32 mouse cellular contexts compared by ENCODE assay signal in the genomic region with DNA sequence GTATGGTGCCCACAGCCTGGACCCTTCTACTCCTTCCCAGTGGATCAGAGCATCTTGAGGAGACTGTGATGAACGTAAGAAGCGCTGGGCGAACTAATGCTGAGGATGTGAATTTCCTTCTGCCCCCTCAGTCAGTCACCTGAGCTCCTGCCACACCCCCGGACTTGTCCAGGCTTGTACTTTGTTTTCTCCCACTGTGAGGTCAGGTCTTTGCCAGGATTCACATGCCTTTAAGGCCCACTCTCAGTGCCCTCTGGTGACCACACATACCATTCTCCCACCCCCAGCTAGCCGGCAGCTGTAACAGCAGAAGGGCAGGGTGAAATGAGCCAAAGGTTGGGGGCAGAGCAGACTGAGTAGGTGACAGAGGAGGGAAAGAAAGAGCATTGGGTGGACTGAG. TPM values are rescaled to one million over a fixed set of nuclear protein-coding genes. Genes with fewer than 3 reads are reported as not detected.
DNase-seq lines count a peak whose midpoint lies in the region; ATAC-seq and TF ChIP-seq lines count a peak whose summit lies in the region.
"Had no signal": no experiment of that assay in that cellular context is flagged by ENCODE, and none has a peak within 500 bp of the region (broad histone marks: within the 10 kb centered on the region; RNA-seq: fewer than 3 reads in every experiment).

No protein-coding gene starts in this region.

- no peak overlapping the region for H3K4me2 ChIP-seq in hindbrain, embryonic 12.5 days (replicated peaks)
- H3K4me2 ChIP-seq: embryonic facial prominence, embryonic 12.5 days; embryonic facial prominence, embryonic 15.5 days; forebrain, embryonic 13.5 days; heart, embryonic 13.5 days; hindbrain, embryonic 13.5 days; intestine, embryonic 15.5 days had no signal

- WGBS in hindbrain, embryonic 10.5 days = 77% methylated on average over 5 of the region's 5 CpGs
- 78% methylated on average over 5 of the region's 5 CpGs for WGBS in hindbrain, embryonic 12.5 days
- 67% methylated on average over 5 of the region's 5 CpGs for WGBS in embryonic facial prominence, embryonic 10.5 days

- TF ChIP-seq CTCF in ES-Bruce4 (IDR thresholded peaks at IDR 0.05; ENCODE audit: low read depth, low read length) = no peak

- TF ChIP-seq EP300 in ES-Bruce4 (IDR thresholded peaks at IDR 0.05; ENCODE audit: insufficient read depth, low read depth, low read length) = peak; percentile 87

- no peak for ATAC-seq in hindbrain, embryonic 12.5 days (ENCODE audit: low FRiP score)
- ATAC-seq: forebrain, embryonic 13.5 days; forebrain, embryonic 16.5 days; hindbrain, embryonic 16.5 days; intestine, embryonic 15.5 days had no signal

- TF ChIP-seq POLR2A in ES-Bruce4 (IDR thresholded peaks at IDR 0.05; ENCODE audit: insufficient read depth, low read length) = no peak

- H3K36me3 ChIP-seq in hindbrain, embryonic 10.5 days = peaks cover 14% of the 10 kb centered on the region
- peaks cover 5% of the 10 kb centered on the region; the same call in 1 of the 2 replicates for H3K36me3 ChIP-seq in hindbrain, embryonic 12.5 days
- no peaks in the 10 kb centered on the region for H3K36me3 ChIP-seq in ES-Bruce4 (ENCODE audit: control insufficient read depth, insufficient read depth, low read length, poor library complexity, severe bottlenecking)
- peaks cover 5% of the 10 kb centered on the region; the same call in 1 of the 2 replicates for H3K36me3 ChIP-seq in embryonic facial prominence, embryonic 10.5 days (replicated peaks)
- H3K36me3 ChIP-seq: embryonic facial prominence, embryonic 12.5 days; embryonic facial prominence, embryonic 15.5 days; heart, embryonic 10.5 days; heart, embryonic 13.5 days; intestine, embryonic 15.5 days had no signal

- no peak overlapping the region for H3K9ac ChIP-seq in hindbrain, embryonic 12.5 days
- H3K9ac ChIP-seq in ES-Bruce4 (ENCODE audit: low read depth, poor library complexity, severe bottlenecking) = no peak overlapping the region
- H3K9ac ChIP-seq: embryonic facial prominence, embryonic 12.5 days; embryonic facial prominence, embryonic 15.5 days; forebrain, embryonic 13.5 days; heart, embryonic 13.5 days; hindbrain, embryonic 13.5 days; intestine, embryonic 15.5 days had no signal

- DNase-seq in hindbrain, embryonic 10.5 days (ENCODE audit: low spot score) = no peak
- DNase-seq in Muller cell, postnatal 12 days (ENCODE audit: inconsistent ontology term) = peak; percentile 74
- peak; percentile 12 for DNase-seq in embryonic facial prominence, embryonic 10.5 days (ENCODE audit: low spot score)
- DNase-seq in right cerebral cortex, postnatal 36 days (ENCODE audit: low spot score in 2 of 2) = no peak
- DNase-seq in cerebellum, adult 18-20 months = no peak
- DNase-seq in embryo, embryonic 10 days (ENCODE audit: low spot score) = no peak
- DNase-seq: adrenal gland, adult 2 months; adrenal gland, postnatal 14 days; B cell, adult 2 months; cerebellum, adult 11 months; cerebellum, adult 8-10 months; cerebellum, postnatal 10 days; cerebellum, postnatal 36 days; gastrocnemius, postnatal 10 days; heart, adult 18-20 months; heart, postnatal 14 days; heart, postnatal 4 days; kidney, adult 11 months; kidney, adult 8-10 months had no signal

- no peaks in the 10 kb centered on the region for H3K9me3 ChIP-seq in hindbrain, embryonic 10.5 days
- no peaks in the 10 kb centered on the region for H3K9me3 ChIP-seq in hindbrain, embryonic 12.5 days (replicated peaks)
- H3K9me3 ChIP-seq in ES-Bruce4 (replicated peaks; ENCODE audit: control insufficient read depth, insufficient read depth, low read length, poor library complexity, severe bottlenecking) = no peaks in the 10 kb centered on the region
- H3K9me3 ChIP-seq in embryonic facial prominence, embryonic 10.5 days = no peaks in the 10 kb centered on the region
- H3K9me3 ChIP-seq: embryonic facial prominence, embryonic 12.5 days; embryonic facial prominence, embryonic 15.5 days; forebrain, embryonic 13.5 days; heart, embryonic 10.5 days; heart, embryonic 13.5 days; hindbrain, embryonic 13.5 days; intestine, embryonic 15.5 days had no signal

- no peak overlapping the region for H3K4me3 ChIP-seq in hindbrain, embryonic 10.5 days
- no peak overlapping the region for H3K4me3 ChIP-seq in hindbrain, embryonic 12.5 days
- H3K4me3 ChIP-seq in ES-Bruce4 (ENCODE audit: low read depth, low read length) = peak overlapping the region; percentile 45
- H3K4me3 ChIP-seq in embryonic facial prominence, embryonic 10.5 days = no peak overlapping the region
- H3K4me3 ChIP-seq: embryonic facial prominence, embryonic 12.5 days; embryonic facial prominence, embryonic 15.5 days; erythroblast, embryonic 14.5 days; forebrain, embryonic 13.5 days; heart, embryonic 10.5 days; heart, embryonic 13.5 days; hindbrain, embryonic 13.5 days; intestine, embryonic 15.5 days had no signal

- peaks cover 13% of the 10 kb centered on the region; the same call in 1 of the 2 replicates for H3K4me1 ChIP-seq in hindbrain, embryonic 10.5 days (replicated peaks)
- peaks cover 4% of the 10 kb centered on the region; the same call in 1 of the 2 replicates for H3K4me1 ChIP-seq in hindbrain, embryonic 12.5 days
- H3K4me1 ChIP-seq in ES-Bruce4 (ENCODE audit: control insufficient read depth, insufficient read depth, low read length) = peaks cover 2% of the 10 kb centered on the region
- peaks cover 12% of the 10 kb centered on the region for H3K4me1 ChIP-seq in embryonic facial prominence, embryonic 10.5 days
- H3K4me1 ChIP-seq: embryonic facial prominence, embryonic 12.5 days; embryonic facial prominence, embryonic 15.5 days; forebrain, embryonic 13.5 days; hindbrain, embryonic 13.5 days; intestine, embryonic 15.5 days had no signal

- no peaks in the 10 kb centered on the region for H3K27me3 ChIP-seq in hindbrain, embryonic 10.5 days (ENCODE audit: insufficient read depth, poor library complexity, severe bottlenecking)
- H3K27me3 ChIP-seq in hindbrain, embryonic 12.5 days = no peaks in the 10 kb centered on the region
- no peaks in the 10 kb centered on the region for H3K27me3 ChIP-seq in ES-Bruce4 (ENCODE audit: control insufficient read depth, insufficient read depth, low read length, poor library complexity, severe bottlenecking)
- no peaks in the 10 kb centered on the region for H3K27me3 ChIP-seq in embryonic facial prominence, embryonic 10.5 days (replicated peaks; ENCODE audit: low read depth, poor library complexity, severe bottlenecking)
- H3K27me3 ChIP-seq: CH12.LX; embryonic facial prominence, embryonic 12.5 days; embryonic facial prominence, embryonic 15.5 days; forebrain, embryonic 13.5 days; heart, embryonic 13.5 days; hindbrain, embryonic 13.5 days; intestine, embryonic 15.5 days had no signal

- 0 out of 2 replicates have a peak overlapping the region, but pooled peaks have one; percentile 16 for H3K27ac ChIP-seq in hindbrain, embryonic 10.5 days
- no peak overlapping the region for H3K27ac ChIP-seq in hindbrain, embryonic 12.5 days
- peak overlapping the region; percentile 48 for H3K27ac ChIP-seq in ES-Bruce4 (ENCODE audit: insufficient read depth, low read length)
- H3K27ac ChIP-seq in embryonic facial prominence, embryonic 10.5 days (replicated peaks) = no peak overlapping the region
- H3K27ac ChIP-seq: embryonic facial prominence, embryonic 12.5 days; embryonic facial prominence, embryonic 15.5 days; forebrain, embryonic 13.5 days; heart, embryonic 10.5 days; heart, embryonic 13.5 days; hindbrain, embryonic 13.5 days; intestine, embryonic 15.5 days had no signal

RNA-seq across cellular contexts. Expression of gene Ttc9, which starts 32.9 kb away (rescaled TPM):
- 2.2 and 2.7 TPM in 2 replicates for polyA plus RNA-seq in hindbrain, embryonic 10.5 days (2016; fragmentation: Nextera tagmentation; extraction: Ambion mirVana)
- 5.5 and 6.3 TPM in 2 replicates for polyA plus RNA-seq in hindbrain, embryonic 12.5 days (2016; fragmentation: Nextera tagmentation; extraction: Ambion mirVana)
- polyA plus RNA-seq in ES-Bruce4 (2011; ENCODE audit: insufficient read depth, insufficient read length, low read depth, missing spikeins) = 1.8 and 2.4 TPM in 2 replicates
- polyA plus RNA-seq in embryonic facial prominence, embryonic 10.5 days (2016; fragmentation: Nextera tagmentation; extraction: Ambion mirVana) = 1.2 and 1.6 TPM in 2 replicates
- polyA plus RNA-seq: erythroblast, embryonic 14.5 days had no signal

Comparison
In these comparisons a context has a peak if more than half of its experiments do, and no peak if none do; other contexts are left out.
1. H3K27ac ChIP-seq: peak in hindbrain, embryonic 10.5 days (single experiment) and ES-Bruce4 (single experiment); none in hindbrain, embryonic 12.5 days (single experiment) and embryonic facial prominence, embryonic 10.5 days (single experiment).
2. DNase-seq: peak in Muller cell, postnatal 12 days (single experiment) and embryonic facial prominence, embryonic 10.5 days (single experiment); none in hindbrain, embryonic 10.5 days (single experiment), right cerebral cortex, postnatal 36 days (0 of 2), cerebellum, adult 18-20 months (0 of 2) and embryo, embryonic 10 days (single experiment).